Mouse (Mus musculus): ENCODE results near the gene Lhb. TPM values are rescaled to one million over a fixed set of nuclear protein-coding genes. Genes with fewer than 3 reads are reported as not detected.
"Not testable (repeated sequence)": the region's sequence is repeated elsewhere in the genome, so short reads cannot be mapped to it uniquely, and the experiment has no call there.

Gene Lhb
- total RNA-seq (2014; fragmentation: Nextera tagmentation) (not detected in 2 replicates), total RNA-seq (2017) (not detected in 2 replicates)

DNA sequence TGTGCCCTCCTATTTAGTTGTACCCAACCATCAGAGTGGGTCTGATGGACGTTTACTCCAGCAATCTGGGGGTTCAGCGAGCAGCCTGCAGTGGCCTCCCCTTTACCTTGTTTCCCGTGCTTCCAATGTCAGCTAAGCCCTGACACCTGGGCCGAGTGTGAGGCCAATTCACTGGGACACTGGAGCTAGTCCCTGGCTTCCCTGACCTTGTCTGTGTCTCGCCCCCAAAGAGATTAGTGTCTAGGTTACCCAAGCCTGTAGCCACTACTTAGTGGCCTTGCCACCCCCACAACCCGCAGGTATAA lies at the start of gene Lhb:
Lhb (plus strand) TSS at position 206 of the 305 bp plus-strand sequence.
- no peak for ATAC-seq (replicated peaks; ENCODE audit: low FRiP score, low TSS enrichment, poor library complexity, severe bottlenecking)

DNA sequence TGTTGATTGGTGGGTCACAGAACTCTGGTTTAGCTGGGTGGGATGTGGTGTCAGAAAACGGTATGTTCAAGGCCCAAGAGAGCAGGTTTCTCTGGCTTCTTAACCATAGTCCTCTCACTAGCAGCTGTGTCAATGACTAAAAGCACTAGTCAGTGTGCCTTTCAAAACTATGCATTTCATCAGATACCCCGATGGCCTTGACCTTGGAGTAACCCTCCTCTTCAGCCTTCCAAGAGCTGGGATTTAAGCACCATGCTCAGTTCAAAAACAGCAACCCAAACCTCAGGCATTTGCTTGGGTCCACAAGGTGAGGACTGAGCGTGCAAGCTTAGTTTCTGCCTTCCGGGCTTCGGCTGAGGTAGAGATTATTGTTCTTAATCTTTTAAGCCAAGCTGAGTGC lies 48.2 kb upstream of the Lhb start:
- no peak for ATAC-seq (replicated peaks; ENCODE audit: low FRiP score, low TSS enrichment, poor library complexity, severe bottlenecking)

DNA sequence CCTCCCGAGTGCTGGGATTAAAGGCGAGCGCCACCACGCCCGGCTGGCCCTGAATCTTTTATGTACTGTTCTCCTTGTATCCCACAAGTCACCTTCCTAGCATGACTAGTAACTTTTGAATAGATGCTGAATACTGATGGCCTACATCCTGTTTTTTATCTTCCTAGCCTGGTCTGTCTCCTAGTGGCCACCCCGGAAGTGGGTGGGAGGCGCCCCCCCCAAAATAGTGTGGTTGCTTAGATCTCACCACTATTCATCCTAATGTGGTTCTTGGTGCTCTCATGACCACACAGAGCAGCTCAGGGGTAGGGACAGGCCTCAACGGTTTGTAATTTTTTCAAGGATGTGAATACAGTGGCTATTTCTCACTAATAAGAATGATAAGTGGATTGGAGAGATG lies 46.0 kb upstream of the Lhb start:
- no peak for ATAC-seq (replicated peaks; ENCODE audit: low FRiP score, low TSS enrichment, poor library complexity, severe bottlenecking)

DNA sequence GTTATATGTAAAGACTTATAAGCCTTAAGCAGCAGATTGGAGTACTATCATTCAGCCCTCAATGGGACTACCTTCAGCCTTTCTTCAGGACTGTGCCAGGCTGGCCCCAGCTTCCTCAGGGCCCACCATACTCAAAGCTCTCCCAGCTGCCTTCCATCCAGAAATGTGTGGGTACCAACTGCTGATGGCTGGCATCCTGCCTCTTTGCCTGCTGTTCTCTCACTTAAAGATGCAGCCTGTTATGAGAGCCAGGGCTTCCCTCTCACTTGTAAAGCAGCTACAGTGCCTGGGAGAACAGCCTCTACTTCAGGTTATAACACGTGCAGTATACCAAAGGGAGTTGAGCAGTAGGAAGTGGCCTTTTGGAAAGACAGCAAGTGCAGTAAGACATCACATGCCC lies 44.6 kb upstream of the Lhb start:
- ATAC-seq (replicated peaks; ENCODE audit: low FRiP score, low TSS enrichment, poor library complexity, severe bottlenecking) = no peak

DNA sequence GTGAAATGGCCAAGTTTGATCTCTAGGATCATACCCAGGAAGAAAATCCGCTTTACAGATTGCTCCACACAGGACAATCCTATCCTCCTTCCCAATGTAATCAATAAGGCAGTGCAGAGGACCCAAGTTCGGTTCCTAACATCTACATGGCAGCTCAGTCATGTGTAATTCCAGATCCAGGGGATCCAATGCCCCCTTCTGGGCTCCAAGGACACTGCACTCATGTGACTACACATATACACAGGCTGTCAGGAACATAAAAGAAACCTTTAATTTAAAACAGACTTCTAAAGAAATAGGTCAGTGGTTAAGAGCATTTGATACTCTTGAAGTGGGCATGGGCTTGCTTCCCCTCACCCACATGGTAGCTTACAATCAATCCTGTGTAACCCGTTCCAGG lies 34.5 kb upstream of the Lhb start:
- ATAC-seq (replicated peaks; ENCODE audit: low FRiP score, low TSS enrichment, poor library complexity, severe bottlenecking) = no peak

DNA sequence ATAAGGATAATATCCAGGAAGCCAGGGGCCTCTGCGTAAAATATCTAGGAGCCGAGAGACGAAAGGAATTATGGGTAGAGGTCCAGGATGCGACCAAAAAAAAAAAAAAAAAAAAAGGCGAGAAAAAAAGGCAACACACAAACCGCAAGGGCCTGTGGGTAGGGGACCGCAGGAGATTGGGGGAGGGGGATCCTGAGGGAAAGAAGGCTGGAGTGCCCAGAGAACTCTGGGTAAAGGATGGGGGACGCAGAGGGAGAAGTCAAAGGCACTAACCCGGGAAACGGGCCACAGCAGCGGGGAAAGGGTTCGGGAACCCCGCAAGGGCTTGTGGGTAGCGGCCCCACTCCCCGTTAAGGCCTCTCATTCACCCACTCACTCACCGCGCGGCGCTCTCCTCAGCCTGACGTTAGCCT lies 25.5 kb upstream of the Lhb start:
- peak; percentile 71 for ATAC-seq (replicated peaks; ENCODE audit: low FRiP score, low TSS enrichment, poor library complexity, severe bottlenecking)

DNA sequence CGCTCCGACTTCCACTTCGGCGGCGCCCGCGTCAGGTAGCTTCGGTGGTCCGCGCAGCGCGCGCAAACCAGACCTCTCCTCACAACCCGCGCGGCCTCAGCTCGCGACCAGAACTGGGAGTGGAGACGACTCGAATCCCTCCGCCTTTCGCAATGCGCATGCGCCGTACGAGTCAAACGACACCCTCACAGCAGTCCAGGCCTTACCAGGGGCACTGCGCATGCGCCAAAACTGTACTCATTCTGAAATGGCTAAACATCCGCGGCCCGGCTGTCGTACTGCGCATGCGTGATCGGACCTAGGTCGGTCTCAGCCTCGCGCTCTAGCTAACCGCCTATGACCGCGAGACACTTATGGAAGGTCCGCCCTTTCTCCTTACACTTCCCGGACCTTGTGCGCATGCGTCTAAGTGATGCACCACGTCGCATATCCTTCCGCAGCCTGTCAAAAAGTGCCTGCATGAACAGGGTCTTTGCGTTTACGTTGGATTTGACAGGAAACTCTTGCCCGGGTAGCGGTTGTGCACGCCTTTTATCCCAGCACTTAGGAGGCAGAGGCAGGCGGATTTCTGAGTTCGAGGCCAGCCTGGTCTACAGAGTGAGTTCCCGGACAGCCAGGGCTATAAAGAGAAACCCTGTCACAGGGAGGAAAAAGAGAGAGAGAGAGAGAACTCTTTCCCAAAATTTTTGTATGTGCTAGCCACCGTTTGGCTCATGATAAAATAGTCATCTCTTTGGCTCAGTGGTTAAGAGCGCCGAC lies 24.9 kb upstream of the Lhb start, which contains the start of gene Snrnp70:
Snrnp70 (minus strand) TSS at position 165 of the 759 bp plus-strand sequence.
- peak; percentile 95 for ATAC-seq (replicated peaks; ENCODE audit: low FRiP score, low TSS enrichment, poor library complexity, severe bottlenecking)

DNA sequence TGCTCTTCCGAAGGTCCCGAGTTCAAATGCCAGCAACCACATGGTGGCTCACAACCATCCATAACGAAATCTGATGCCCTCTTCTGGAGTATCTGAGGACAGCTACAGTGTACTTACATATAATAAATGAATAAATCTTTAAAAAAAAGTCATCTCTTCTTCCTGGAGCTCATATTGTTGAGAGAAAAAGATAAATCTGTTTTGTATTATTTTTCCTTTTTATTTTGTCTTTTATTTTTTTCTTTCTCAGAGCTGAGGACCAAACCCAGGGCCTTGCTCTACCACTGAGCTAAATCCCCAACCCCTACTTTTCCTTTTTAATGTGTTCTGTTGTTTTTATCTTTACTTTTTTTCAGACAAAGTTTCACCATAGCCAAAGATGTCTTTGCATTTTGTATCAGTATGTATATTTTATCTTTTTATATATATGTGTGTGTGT lies 24.3 kb upstream of the Lhb start:
- ATAC-seq (replicated peaks; ENCODE audit: low FRiP score, low TSS enrichment, poor library complexity, severe bottlenecking) = not testable (repeated sequence)

DNA sequence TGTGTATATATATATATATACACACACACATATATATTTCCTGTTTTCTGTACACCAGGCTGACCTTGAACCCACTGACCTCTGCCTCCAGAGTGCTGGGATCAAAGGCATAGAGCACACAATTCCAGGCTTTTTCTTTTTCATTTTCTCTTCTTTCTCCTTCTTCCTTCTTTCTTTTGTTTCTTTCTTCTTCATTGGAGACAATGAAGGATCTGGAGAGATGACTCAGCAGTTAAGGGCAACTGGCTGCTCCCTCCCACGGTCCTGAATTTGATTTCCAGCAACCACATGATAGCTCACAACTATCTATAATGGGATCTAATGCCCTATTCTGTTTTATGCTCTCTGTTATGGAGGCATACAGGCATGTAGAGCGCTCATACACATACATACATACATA lies 23.8 kb upstream of the Lhb start:
- ATAC-seq (replicated peaks; ENCODE audit: low FRiP score, low TSS enrichment, poor library complexity, severe bottlenecking) = no peak

DNA sequence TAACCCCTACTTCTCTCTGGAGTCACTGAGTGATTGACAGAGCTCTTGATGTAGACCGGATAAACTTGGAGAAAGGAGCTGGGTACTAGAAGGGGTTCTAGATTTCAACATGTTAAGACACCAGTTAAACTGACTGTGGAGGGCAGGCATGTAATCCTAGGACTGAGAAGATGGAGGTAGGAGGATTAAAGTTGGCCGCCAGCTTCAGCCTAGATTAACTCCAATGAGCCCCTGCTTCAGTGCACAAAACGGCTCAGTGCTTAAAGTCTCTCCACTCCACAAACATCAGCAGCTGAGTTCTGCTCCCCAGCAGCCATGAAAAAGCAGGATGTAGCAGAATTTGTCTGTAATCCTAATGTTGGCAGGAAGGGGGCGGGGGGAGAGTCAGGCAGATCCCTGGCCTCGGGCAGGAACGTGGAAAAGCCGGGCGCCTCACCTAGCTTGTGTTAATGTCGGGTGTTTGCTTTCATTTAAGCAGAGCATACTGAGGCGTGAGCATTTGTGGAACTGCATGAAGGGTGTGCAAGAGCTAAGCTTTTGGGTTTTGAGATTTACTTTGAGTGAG lies 19.0 kb upstream of the Lhb start:
- ATAC-seq (replicated peaks; ENCODE audit: low FRiP score, low TSS enrichment, poor library complexity, severe bottlenecking) = no peak

DNA sequence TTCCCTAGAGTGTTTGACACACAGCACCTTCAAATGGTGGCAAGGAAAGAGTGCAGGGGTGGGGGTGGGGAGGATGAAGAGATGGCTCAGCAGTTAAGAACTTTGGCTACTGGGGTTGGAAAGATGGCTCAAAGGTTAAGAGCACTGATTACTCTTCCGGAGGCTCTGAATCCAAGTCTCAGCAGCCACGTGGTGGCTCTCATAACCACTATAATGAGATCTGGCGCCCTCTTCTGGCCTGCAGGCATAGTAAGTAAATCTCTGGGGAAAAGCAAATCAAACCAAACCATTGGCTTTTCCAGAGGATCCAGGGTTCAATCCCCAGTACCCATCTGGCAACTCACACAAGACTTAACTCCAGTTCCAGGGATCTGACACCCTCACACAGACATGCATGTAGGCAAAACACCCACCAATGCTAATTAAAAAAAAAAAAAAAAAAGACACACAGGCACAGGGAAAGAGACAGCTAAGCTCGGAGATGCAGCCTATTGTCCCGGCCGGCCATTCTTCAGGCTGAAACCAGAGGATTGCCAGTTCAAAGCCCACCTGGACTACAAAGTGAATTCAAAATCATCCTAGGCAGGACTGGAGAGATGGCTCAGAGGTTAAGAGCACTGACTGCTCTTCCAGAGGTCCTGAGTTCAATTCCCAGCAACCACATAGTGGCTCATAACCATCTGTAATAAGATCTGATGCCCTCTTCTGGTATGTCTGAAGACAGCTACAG lies 16.9 kb upstream of the Lhb start:
- ATAC-seq (replicated peaks; ENCODE audit: low FRiP score, low TSS enrichment, poor library complexity, severe bottlenecking) = peak; percentile 53; the same call in 1 of the 2 replicates

DNA sequence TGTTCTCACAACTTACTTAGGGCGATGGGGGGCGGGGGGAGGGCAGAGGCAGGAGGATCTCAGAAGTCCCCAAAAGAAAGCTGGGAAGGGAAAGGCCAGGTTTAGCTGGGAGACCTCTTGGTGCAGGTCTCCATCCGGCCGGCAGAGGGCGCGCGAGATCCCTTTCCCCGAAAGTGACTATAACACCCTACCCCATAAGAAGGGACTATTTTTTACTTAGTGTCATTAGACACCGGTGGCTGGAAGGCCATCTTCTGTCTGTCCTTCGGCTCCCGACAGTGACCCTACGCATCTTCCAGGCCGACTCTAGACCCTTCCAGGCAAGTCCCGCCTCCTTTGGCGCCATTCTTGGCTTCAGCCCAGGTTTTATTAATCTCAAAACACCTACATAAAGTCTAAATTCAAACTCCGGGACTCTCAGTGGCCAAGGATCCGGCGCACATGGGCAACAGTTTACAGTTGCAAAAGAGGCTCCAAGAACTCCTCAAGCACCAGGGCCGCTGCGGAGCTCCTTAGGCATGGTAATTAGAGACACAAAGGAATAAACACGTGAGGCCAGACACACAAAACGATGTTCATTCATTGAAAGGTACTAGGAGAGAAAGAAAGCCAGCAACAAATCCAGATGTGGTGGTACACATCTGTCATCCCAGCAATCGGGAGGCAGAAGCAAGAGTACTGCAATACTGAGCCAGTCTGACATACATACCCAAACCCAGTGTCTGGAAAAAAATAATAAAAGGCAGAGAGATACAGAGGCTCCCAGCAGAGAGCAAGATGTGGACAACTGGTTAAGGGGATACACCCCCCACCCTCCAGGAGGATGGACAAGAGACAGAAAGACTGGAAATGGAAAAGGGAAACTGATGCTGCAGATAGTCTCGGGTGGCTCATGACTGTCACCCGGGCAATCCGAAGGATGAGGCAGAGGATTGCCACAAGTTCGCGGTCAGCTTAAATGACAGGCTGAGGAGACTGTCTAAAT lies 15.2 kb upstream of the Lhb start, which contains the start of gene Kcna7:
Kcna7 (plus strand) TSS at position 563 of the 985 bp plus-strand sequence.
- peak; percentile 60 for ATAC-seq (replicated peaks; ENCODE audit: low FRiP score, low TSS enrichment, poor library complexity, severe bottlenecking)

DNA sequence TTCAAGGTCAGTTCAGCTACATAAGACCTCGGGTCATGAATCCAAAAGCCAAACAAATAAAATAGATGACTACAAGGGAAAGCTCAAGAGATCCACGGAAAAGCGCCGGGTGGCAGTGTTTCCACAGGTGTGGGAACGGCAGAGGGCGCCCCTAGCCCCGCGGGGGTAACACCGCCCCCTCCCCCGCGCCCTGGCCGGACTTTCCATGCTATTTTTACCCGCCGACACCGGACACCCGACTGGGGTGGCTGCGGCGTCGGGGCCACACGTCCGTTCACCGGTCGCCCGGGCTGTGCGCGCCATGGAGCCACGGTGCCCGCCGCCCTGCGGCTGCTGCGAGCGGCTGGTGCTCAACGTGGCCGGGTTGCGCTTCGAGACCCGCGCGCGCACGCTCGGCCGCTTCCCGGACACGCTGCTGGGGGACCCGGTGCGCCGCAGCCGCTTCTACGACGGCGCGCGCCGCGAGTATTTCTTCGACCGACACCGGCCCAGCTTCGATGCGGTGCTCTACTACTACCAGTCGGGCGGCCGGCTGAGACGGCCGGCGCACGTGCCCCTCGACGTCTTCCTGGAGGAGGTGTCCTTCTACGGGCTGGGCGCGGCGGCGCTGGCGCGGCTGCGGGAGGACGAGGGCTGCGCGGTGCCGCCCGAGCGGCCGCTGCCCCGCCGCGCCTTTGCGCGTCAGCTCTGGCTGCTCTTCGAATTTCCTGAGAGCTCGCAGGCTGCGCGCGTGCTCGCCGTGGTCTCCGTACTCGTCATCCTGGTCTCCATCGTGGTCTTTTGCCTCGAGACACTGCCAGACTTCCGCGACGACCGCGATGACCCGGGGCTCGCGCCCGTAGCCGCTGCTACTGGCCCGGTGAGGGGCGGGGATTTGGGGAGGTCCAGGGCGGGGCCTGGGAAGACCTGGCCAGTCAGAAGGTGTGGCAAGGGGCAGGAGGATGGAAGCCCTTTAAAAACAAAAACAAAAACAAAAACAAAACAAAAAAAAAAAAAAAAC lies 14.2 kb upstream of the Lhb start:
- ATAC-seq (replicated peaks; ENCODE audit: low FRiP score, low TSS enrichment, poor library complexity, severe bottlenecking) = no peak

DNA sequence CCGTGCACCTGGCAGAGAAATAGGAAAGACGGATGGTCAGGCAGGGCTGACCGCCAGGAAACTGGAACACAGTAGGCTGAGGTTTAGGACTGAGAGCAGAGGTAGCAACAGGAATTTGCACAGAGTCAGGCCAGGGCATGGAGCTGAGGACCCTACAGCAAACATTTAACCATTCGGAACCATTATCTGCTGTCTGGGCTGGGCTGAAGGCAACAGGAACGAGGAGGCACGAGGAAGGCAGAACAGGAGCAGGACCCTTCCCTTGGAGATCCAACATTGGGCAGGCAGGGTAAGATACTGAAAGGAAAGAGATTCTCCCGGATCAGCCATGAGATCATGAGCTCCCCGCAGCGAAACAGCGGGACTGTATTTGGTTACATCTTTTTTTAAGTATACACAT lies 12.8 kb upstream of the Lhb start:
- no peak for ATAC-seq (replicated peaks; ENCODE audit: low FRiP score, low TSS enrichment, poor library complexity, severe bottlenecking)

DNA sequence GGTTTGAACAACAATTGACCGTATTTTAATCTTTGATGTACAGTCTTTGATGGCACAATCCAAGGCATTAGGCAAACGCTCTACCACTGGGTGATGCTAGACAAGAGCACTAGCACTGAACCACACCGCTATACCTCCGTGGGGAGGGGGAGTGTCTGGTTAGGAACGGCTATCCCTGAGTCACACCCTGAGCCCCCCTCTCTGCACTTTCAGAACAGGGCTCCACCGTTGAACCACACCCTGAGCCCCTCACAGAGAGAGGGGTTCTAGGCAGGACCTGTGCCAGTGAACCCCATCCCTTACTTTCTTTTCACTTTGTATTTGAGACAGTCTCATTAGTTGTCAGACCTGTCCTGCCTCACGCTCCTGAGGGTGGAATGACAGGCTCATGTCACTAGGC lies 12.3 kb upstream of the Lhb start:
- ATAC-seq (replicated peaks; ENCODE audit: low FRiP score, low TSS enrichment, poor library complexity, severe bottlenecking) = no peak

DNA sequence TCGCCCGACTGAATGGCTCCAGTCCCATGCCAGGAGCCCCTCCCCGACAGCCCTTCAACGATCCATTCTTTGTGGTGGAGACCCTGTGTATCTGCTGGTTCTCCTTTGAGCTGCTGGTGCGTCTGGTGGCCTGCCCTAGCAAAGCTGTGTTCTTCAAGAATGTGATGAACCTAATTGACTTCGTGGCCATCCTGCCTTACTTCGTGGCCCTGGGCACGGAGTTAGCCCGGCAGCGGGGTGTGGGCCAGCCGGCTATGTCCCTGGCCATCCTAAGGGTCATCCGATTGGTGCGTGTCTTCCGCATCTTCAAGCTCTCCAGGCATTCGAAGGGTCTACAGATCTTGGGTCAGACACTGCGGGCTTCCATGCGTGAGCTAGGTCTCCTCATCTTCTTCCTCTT lies 11.7 kb upstream of the Lhb start:
- ATAC-seq (replicated peaks; ENCODE audit: low FRiP score, low TSS enrichment, poor library complexity, severe bottlenecking) = no peak

DNA sequence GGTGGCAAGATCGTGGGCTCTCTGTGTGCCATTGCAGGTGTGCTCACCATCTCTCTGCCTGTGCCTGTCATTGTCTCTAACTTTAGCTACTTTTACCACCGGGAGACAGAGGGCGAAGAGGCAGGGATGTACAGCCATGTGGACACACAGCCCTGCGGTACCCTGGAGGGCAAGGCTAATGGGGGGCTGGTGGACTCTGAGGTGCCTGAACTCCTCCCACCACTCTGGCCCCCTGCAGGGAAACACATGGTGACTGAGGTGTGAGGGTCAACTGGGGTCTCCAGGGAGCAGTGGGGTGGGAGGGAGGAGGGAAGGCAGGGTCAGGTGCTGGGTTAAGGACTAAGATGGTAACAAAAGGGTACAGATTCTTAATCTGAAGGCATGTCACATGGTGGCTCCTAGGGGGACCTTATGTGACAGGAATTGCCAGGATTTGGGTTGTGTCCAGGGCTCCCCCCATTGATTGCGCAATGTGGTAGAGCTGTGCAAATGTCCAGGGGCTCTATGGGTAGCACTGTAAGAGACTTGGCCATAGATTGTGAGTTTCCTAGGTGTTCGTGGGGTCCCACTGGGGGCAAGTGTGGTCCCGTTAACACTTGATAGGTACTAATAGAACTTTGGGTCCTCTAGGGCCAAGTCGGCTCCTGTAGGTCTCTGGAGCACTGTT lies 11.0 kb upstream of the Lhb start:
- ATAC-seq (replicated peaks; ENCODE audit: low FRiP score, low TSS enrichment, poor library complexity, severe bottlenecking) = no peak

DNA sequence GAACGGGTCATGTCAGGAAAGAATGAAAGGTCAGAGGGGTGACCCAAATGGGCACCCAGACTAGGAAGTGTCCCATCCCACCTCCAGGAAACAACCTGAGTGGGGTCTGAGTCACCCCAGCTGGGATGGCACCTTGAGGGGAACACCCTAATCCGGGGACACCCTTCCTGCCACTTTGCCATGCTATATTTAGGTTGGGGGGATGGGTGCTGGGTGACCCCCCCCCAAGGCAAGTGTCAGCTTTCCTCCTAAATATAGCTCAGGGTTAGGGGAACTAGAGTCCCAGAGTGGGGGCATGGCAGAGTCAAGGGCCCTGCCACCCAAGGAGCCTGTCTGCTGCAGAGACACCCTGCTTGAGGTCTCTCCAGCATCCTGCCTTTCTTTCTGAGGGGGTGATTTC lies 8.2 kb upstream of the Lhb start:
- no peak for ATAC-seq (replicated peaks; ENCODE audit: low FRiP score, low TSS enrichment, poor library complexity, severe bottlenecking)
